Mouse (Mus musculus): ENCODE data around the gene Ubl5.

DNA sequence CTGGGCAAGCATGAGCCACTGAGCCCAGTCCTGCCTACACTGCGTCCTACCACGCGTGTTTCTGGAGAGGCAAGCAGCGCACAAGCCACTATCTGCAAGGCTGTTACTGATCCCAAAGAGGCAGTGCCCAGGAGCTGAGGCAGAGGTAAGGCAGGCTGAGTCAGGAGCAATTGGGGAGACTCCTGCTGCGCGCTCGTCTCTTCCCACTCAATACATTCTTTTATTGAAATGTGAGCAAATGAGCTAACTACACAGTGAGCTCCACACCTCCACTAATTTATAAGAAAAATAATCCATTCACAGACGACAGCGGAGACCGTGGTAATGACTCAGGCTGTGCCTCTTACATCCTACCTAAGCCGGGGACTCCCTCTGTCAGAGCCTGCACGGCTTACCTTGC is 35.2 kb downstream of the Ubl5 start:
- TF ChIP-seq CTCF (IDR thresholded peaks at IDR 0.05; ENCODE audit: control insufficient read depth, insufficient read depth, insufficient read length) (no peak), USF1 (IDR thresholded peaks at IDR 0.05; ENCODE audit: low read depth) (no peak), MYOG (IDR thresholded peaks at IDR 0.05; ENCODE audit: control insufficient read depth, extremely low read depth, insufficient read length) (no peak), MYOD1 (IDR thresholded peaks at IDR 0.05; ENCODE audit: control insufficient read depth, insufficient read length, low read depth) (no peak)
